Mouse (Mus musculus) MEL (cell line): ENCODE measurements around the gene Arhgap33. TPM values are rescaled to one million over a fixed set of nuclear protein-coding genes. Genes with fewer than 3 reads are reported as not detected.

Experiments
- DNase-seq: peaks from one replicate; pipeline ENCODE4 v3.0.0; 2011; ENCODE audit warnings: low read depth, low spot score
- H3K27ac ChIP-seq: 2 replicates; pipeline ENCODE4 v1.5.1; 2012; ENCODE audit warnings: low read depth, mild to moderate bottlenecking, control low read depth, low read length, moderate library complexity; ENCODE audit not compliant: control insufficient read depth
- H3K27me3 ChIP-seq, 2 experiments: fragments of 150-350 bp in 1 of 2; sonication (generic) in 1 of 2; 2 replicates each; pipeline ENCODE4 v1.6.1; 2012; ENCODE audit warnings: low read length in 2 of 2, mild to moderate bottlenecking in 2 of 2, improper control_type of control experiment in 1 of 2, moderate library complexity in 1 of 2; ENCODE audit not compliant: insufficient read depth in 2 of 2, control insufficient read depth in 1 of 2
- H3K36me3 ChIP-seq, 2 experiments: 2 replicates each; pipeline ENCODE4 v1.6.1; 2012 to 2014; ENCODE audit warnings: low read length in 2 of 2, improper control_type of control experiment in 1 of 2, inconsistent platforms in 1 of 2, mild to moderate bottlenecking in 1 of 2; ENCODE audit not compliant: insufficient read depth in 2 of 2, control insufficient read depth in 1 of 2
- H3K4me1 ChIP-seq, 2 experiments: fragments of 150-350 bp in 1 of 2; sonication (generic) in 1 of 2; 2 replicates each; pipeline ENCODE4 v1.6.1; 2012; ENCODE audit warnings: low read length in 2 of 2, improper control_type of control experiment in 1 of 2, mild to moderate bottlenecking in 1 of 2; ENCODE audit not compliant: insufficient read depth in 2 of 2, control insufficient read depth in 1 of 2
- H3K4me3 ChIP-seq, 2 experiments: fragments of 150-350 bp in 1 of 2; sonication (generic) in 1 of 2; 2 replicates each; pipeline ENCODE4 v1.5.1; 2012; ENCODE audit warnings: low read depth in 2 of 2, low read length in 2 of 2, mild to moderate bottlenecking in 2 of 2, moderate library complexity in 2 of 2, control low read depth in 1 of 2, improper control_type of control experiment in 1 of 2; ENCODE audit not compliant: control insufficient read depth in 1 of 2, insufficient read depth in 1 of 2
- H3K79me2 ChIP-seq: 2 replicates; pipeline ENCODE4 v1.6.1; 2012; ENCODE audit warnings: mild to moderate bottlenecking, low read length, moderate library complexity; ENCODE audit not compliant: control insufficient read depth, poor library complexity, insufficient read depth
- H3K9ac ChIP-seq: 2 replicates; pipeline ENCODE4 v1.6.1; 2012; ENCODE audit warnings: low read depth, mild to moderate bottlenecking, control low read depth, low read length, moderate library complexity; ENCODE audit not compliant: control insufficient read depth, poor library complexity, severe bottlenecking
- H3K9me3 ChIP-seq: fragments of 150-350 bp; sonication (generic); replicated peaks from 2 replicates; pipeline ENCODE4 v1.6.1; 2012; ENCODE audit warnings: mild to moderate bottlenecking, low read length, improper control_type of control experiment, moderate library complexity; ENCODE audit not compliant: insufficient read depth
- CTCF ChIP-seq, 3 experiments: IDR thresholded peaks in 2 of 3; conservative IDR thresholded peaks in 1 of 3; 2 replicates each; pipeline ENCODE4 v1.5.1; 2011 to 2012; ENCODE audit warnings: low read length in 3 of 3, low read depth in 2 of 3, mild to moderate bottlenecking in 2 of 3, improper control_type of control experiment in 1 of 3, inconsistent platforms in 1 of 3, mixed read lengths in 1 of 3, moderate library complexity in 1 of 3; ENCODE audit not compliant: control insufficient read depth in 1 of 3, insufficient read depth in 1 of 3, poor library complexity in 1 of 3, severe bottlenecking in 1 of 3
- EP300 ChIP-seq, 2 experiments: IDR thresholded peaks; 2 replicates each; pipeline ENCODE4 v1.6.1; 2011; ENCODE audit warnings: improper control_type of control experiment in 2 of 2, low read length in 2 of 2, low read depth in 1 of 2, mild to moderate bottlenecking in 1 of 2
- KAT2A ChIP-seq: conservative IDR thresholded peaks from 2 replicates; pipeline ENCODE4 v1.6.1; 2012; ENCODE audit warnings: low read depth, low read length, improper control_type of control experiment, inconsistent platforms
- MAFK ChIP-seq: IDR thresholded peaks from 2 replicates; pipeline ENCODE4 v1.6.1; 2011; ENCODE audit warnings: low read depth, mild to moderate bottlenecking, low read length, improper control_type of control experiment, borderline replicate concordance
- MEF2A ChIP-seq: IDR thresholded peaks from 2 replicates; pipeline ENCODE4 v1.6.1; 2014; ENCODE audit warnings: low read depth, mild to moderate bottlenecking, inconsistent platforms, low read length, improper control_type of control experiment; ENCODE audit not compliant: poor library complexity, insufficient replicate concordance, severe bottlenecking; ENCODE audit errors: extremely low read depth
- MYB ChIP-seq: IDR thresholded peaks from 2 replicates; pipeline ENCODE4 v1.6.1; 2011; ENCODE audit warnings: mild to moderate bottlenecking, low read depth, low read length, improper control_type of control experiment
- NELFE ChIP-seq: IDR thresholded peaks from 2 replicates; pipeline ENCODE4 v1.6.1; 2011; ENCODE audit warnings: low read depth, low read length, improper control_type of control experiment
- POLR2A ChIP-seq, 2 experiments: IDR thresholded peaks; 2 replicates each; pipeline ENCODE4 v1.6.1; 2011 to 2012; ENCODE audit warnings: low read length in 2 of 2, mild to moderate bottlenecking in 2 of 2, control low read depth in 1 of 2, improper control_type of control experiment in 1 of 2, low read depth in 1 of 2, moderate library complexity in 1 of 2; ENCODE audit not compliant: control insufficient read depth in 1 of 2, insufficient read depth in 1 of 2, poor library complexity in 1 of 2
- POLR2AphosphoS2 ChIP-seq: IDR thresholded peaks from 2 replicates; pipeline ENCODE4 v1.6.1; 2011; ENCODE audit warnings: low read length, improper control_type of control experiment
- POLR2AphosphoS5 ChIP-seq: IDR thresholded peaks from 2 replicates; pipeline ENCODE4 v1.6.1; 2012; ENCODE audit warnings: low read depth, borderline replicate concordance, mild to moderate bottlenecking, inconsistent platforms, low read length, moderate library complexity, mixed read lengths
- RAD21 ChIP-seq: IDR thresholded peaks from 2 replicates; pipeline ENCODE4 v1.6.1; 2011; ENCODE audit warnings: mild to moderate bottlenecking, low read depth, low read length, improper control_type of control experiment
- SIN3A ChIP-seq: IDR thresholded peaks from 2 replicates; pipeline ENCODE4 v1.6.1; 2012; ENCODE audit warnings: low read length, improper control_type of control experiment, inconsistent platforms
- SMC3 ChIP-seq: IDR thresholded peaks from 2 replicates; pipeline ENCODE4 v1.6.1; 2011; ENCODE audit warnings: low read depth, low read length, improper control_type of control experiment
- UBTF ChIP-seq: IDR thresholded peaks from 2 replicates; pipeline ENCODE4 v1.6.1; 2012; ENCODE audit warnings: low read depth, mild to moderate bottlenecking, inconsistent platforms, low read length, improper control_type of control experiment, moderate library complexity, borderline replicate concordance; ENCODE audit not compliant: insufficient read depth
- USF1 ChIP-seq: IDR thresholded peaks from 2 replicates; pipeline ENCODE4 v1.6.1; 2014; ENCODE audit warnings: low read depth, mild to moderate bottlenecking, inconsistent platforms, low read length, improper control_type of control experiment, moderate library complexity
- ZNF384 ChIP-seq: IDR thresholded peaks from 2 replicates; pipeline ENCODE4 v1.6.1; 2012; ENCODE audit warnings: low read depth, mild to moderate bottlenecking, inconsistent platforms, low read length, improper control_type of control experiment
- polyA plus RNA-seq, 2 experiments: library from polyadenylated mRNA; stranded (reverse) in 1 of 2; unstranded in 1 of 2; fragments of >175 nt in 1 of 2; fragments of >200 nt in 1 of 2; gene quantifications; 2 replicates each; pipeline versions ENCODE4 v1.2.1 to v1.2.4; 2012; ENCODE audit warnings: low replicate concordance in 2 of 2, low read depth in 1 of 2; ENCODE audit not compliant: insufficient read length in 2 of 2, insufficient read depth in 1 of 2, missing spikeins in 1 of 2
- total RNA-seq: library from RNA; depleted of rRNA; stranded (reverse); fragments of 300-350 nt; gene quantifications from 2 replicates; pipeline ENCODE4 v1.2.3, GENCODE M21; 2012

Arhgap33 gene
- total and polyA plus RNA-seq, 3 experiments: 1.8 to 22.3 TPM; not detected in 1

DNA sequence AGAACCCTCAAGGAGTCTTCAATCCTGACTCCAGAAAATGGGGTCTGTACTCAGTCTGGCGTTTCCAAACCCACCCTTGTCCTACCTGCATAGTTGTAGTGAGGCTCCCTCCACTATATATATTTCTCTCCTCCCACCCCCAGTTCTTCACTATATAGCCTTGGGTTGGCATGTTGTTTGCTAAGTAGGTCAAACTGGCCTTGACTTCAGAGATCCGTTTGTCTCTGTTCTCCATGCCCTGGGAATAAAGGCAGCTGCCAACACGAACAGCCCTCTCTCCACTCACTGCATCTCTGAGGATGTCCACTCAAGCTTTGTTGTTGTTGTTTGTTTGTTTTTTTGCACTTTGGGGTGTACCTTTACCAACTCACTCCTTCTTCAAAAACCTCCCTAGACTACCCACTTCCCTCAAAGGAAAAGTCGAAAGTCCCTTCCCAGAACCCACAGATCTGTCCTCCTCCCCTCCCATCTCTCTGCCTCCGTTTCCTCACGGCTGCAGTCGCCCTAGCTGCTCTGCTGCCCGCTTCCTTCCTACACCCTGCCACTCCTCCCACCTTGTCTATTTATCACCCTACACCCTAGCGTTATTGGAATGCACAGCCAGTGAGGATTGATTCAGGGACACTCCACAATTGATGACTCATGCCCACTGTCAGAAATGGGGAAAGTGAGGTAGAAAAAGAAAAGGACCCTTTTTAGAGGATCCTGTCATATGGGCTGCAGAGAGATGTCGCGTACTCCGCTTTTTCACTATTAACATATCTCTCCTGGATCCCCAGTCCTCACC, 24.0 kb upstream of the Arhgap33 start:
- peak overlapping the region; percentile 75 for H3K9ac ChIP-seq
- TF ChIP-seq POLR2AphosphoS5: no peak
- TF ChIP-seq NELFE: no peak
- TF ChIP-seq KAT2A: no peak
- TF ChIP-seq UBTF: no peak
- no peak for TF ChIP-seq POLR2A (IDR thresholded peaks at IDR 0.05; ENCODE audit: control insufficient read depth in 1 of 2, insufficient read depth in 1 of 2, low read depth in 1 of 2, low read length in 2 of 2, poor library complexity in 1 of 2)
- no peak for TF ChIP-seq ZNF384
- peaks cover 18% of the 10 kb centered on the region for H3K79me2 ChIP-seq
- H3K27me3 ChIP-seq: no peaks in the 10 kb centered on the region
- DNase-seq: peak; percentile 63
- H3K36me3 ChIP-seq: peaks cover 0 to 8% of the 10 kb centered on the region in 2 experiments; a peak in 2 of 4 replicates
- H3K27ac ChIP-seq: peak overlapping the region; percentile 56
- H3K4me3 ChIP-seq: peak overlapping the region; percentile 80 to 85
- H3K9me3 ChIP-seq: no peaks in the 10 kb centered on the region
- peaks cover 2 to 10% of the 10 kb centered on the region in 2 experiments; a peak in 2 of 4 replicates for H3K4me1 ChIP-seq

DNA sequence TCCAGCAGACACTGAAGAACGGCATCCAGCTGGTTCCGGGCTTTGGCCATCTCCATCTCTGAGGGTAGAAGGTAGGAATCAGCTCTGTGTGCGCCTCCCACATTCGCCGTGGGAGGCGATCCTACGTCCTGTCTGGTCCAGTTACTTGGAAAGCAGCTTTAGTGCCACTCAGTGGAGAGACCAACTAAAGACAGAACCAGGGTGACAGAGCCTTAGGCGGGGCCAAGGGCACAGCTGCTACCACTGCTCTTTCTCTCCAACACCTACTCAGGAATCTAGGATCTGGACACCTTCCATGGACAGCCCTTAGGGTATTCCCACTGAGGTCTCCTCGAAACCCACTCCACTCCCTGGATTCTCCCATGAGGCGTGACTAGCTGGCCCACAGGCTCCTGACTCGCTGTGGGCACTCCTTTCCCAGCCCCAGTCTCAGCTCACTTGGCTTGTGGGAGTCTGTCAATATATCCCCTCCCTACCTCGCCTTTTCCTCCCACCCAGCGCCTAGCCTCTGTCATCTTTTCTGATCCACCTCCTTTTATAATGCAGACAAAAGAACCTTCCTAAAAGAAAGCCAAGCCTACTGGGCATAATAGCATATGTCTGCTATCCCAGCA, 23.1 kb upstream of the Arhgap33 start:
- TF ChIP-seq POLR2AphosphoS2 (no peak), USF1 (no peak), MAFK (no peak), EP300 (IDR thresholded peaks at IDR 0.05; ENCODE audit: low read depth in 1 of 2, low read length in 2 of 2) (no peak), MYB (no peak)
- DNase-seq: no peak
- H3K27ac ChIP-seq: no peak overlapping the region
- peaks cover 0 to 9% of the 10 kb centered on the region in 2 experiments; a peak in 2 of 4 replicates for H3K4me1 ChIP-seq
- peak overlapping the region in 1 of 2 experiments; percentile 80; a peak in 2 of 4 replicates for H3K4me3 ChIP-seq
- H3K9me3 ChIP-seq: no peaks in the 10 kb centered on the region
- H3K36me3 ChIP-seq: peaks cover 0 to 8% of the 10 kb centered on the region in 2 experiments; a peak in 2 of 4 replicates
- H3K9ac ChIP-seq: peak overlapping the region; percentile 75
- H3K27me3 ChIP-seq: no peaks in the 10 kb centered on the region
- peaks cover 16% of the 10 kb centered on the region for H3K79me2 ChIP-seq

GRCm38 (mm10) chr7:30556894-30557536, 22.2 kb upstream of the Arhgap33 start:
- H3K27me3 ChIP-seq: no peaks in the 10 kb centered on the region
- H3K9ac ChIP-seq: no peak overlapping the region
- peaks cover 14% of the 10 kb centered on the region for H3K79me2 ChIP-seq
- TF ChIP-seq SMC3: peak; percentile 16; the same call in 1 of the 2 replicates
- TF ChIP-seq SIN3A: 0 out of 2 replicates have a peak, but pooled peaks have one; percentile 19
- peak; percentile 41 to 55 (median 45) for TF ChIP-seq CTCF (IDR thresholded peaks at IDR 0.05 in 2 of 3, conservative IDR thresholded peaks at IDR 0.05 in 1 of 3; ENCODE audit: control insufficient read depth in 1 of 3, insufficient read depth in 1 of 3, low read depth in 2 of 3, low read length in 3 of 3, poor library complexity in 1 of 3, severe bottlenecking in 1 of 3)
- TF ChIP-seq MEF2A: no peak
- peak; percentile 9; the same call in 1 of the 2 replicates for TF ChIP-seq RAD21
- no peaks in the 10 kb centered on the region for H3K9me3 ChIP-seq
- peak; percentile 72 for DNase-seq
- H3K36me3 ChIP-seq: peaks cover 0 to 8% of the 10 kb centered on the region in 2 experiments; a peak in 2 of 4 replicates
- H3K4me1 ChIP-seq: peaks cover 0 to 9% of the 10 kb centered on the region in 2 experiments; a peak in 2 of 4 replicates
- no peak overlapping the region for H3K27ac ChIP-seq
- H3K4me3 ChIP-seq: no peak overlapping the region
